Mouse (Mus musculus) A20 (cell line): ENCODE measurements around the gene Sspn.

ENCODE experiments used
- DNase-seq: peaks from one replicate; pipeline ENCODE4 v3.0.0-alpha.2; 2011; ENCODE audit warnings: low read depth, low spot score

Sspn gene

DNA sequence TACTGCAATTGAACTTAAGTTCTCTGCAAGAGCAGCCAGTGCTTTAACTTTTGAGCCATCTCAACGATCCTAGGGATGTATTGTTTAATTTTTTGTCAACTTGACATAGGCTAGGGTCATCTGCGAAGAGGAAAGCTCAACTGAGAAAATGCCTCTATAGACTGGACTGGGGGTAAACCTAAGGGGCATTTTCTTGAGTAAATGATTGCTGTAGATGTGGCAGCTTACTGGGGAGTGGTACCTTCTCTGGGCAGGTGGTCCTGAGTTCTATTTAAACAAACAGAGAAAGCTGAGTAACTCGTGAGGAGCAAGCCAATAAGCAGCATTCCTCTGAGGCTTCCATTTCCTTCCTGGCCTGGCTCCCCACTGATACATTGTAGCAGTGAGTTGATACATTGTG, at the start of gene Sspn:
Sspn (plus strand) TSS at position 301 of the 400 bp plus-strand sequence.
- no peak for DNase-seq

DNA sequence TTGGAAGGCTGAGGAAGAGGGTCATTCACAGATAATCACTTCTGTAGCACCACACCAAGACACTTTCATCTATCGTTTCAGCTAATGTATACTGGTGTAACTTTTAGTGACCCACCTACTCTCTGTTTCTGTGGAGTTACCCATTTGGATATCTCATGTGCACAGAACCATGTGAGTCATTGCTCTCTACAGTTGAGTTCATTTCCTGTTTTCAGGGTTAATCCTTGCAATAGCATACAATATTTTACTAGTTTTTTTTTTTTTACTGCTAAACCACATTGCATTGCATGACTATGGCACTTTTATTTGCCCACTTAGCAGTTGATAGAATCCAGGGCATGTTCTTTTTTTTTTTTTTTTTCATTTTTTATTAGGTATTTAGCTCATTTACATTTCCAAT, 48.4 kb upstream of the Sspn start:
- peak; percentile 35 for DNase-seq

DNA sequence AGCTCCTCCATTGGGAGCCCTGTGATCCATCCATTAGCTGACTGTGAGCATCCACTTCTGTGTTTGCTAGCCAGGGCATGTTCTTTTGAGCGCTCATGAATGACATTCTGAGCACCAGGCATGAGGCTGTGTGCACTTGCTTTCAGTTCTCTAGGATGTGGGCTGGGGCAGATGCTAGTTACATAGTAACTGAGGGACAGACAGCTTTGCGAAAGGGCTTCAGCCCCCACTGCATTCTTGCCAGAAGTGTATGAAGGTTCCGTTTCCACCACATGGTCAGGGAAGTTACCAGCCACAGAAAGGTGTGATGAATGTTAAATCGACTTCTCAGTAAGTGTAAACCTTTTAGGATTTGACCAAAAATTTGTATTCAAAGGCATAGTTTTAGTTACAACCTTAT, 47.8 kb upstream of the Sspn start:
- peak; percentile 65 for DNase-seq

DNA sequence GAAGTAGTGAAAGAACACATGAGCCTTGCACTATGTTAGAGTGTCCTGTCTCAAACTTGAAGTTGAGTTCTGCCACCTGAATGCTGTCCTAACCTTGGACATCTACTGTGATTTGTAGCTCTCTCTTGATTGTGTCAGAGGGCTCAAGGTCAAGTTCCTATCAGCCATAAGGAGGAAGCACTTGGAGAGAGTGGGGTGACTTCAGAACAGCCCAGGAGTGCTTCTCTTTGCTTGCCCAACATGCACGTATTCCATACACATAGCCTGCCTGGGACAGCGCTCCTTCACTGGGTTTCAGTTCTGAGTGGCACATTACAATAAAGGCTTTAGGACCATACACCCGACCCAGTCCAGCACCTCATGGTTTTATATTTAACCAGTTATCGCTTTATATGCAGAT, 46.4 kb upstream of the Sspn start:
- no peak for DNase-seq

DNA sequence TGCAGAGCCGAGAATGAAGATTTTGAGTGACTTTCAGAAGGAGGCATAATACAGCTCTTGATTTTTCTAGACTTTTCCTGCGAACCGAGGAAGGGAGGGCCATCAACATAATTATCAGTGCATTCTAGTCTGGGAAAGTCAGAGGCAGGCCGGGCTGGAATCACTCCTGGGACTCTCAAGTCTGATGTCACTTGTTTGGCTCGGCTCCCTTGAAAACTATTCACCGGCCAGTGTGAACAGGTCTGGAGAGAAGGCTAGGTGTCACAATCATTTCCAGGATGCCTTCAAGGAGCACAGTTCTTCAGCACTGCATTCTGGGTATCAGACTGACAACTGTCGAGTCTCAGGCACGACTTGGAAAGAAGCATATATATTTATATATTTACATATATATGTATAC, 45.2 kb upstream of the Sspn start:
- DNase-seq: no peak

DNA sequence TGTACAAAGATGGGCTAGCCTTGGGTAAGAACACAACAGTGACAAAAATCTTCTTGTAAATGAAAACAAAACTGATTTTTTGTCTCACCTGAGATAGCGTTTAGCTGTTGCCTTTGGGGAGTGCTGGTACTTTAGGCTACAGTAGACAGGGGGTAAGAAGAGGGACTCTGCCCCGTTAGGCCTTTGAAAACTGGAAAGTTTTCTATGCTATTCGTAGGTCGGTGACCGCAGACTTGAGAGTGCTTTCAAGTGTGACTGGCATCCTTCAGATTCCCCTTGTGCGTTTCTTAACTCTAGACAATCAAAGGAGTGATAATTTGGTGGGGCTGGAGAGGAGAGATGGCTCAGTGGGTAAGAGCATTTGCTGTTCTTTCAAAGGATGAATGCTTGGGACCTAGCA, 43.7 kb upstream of the Sspn start:
- DNase-seq: no peak

DNA sequence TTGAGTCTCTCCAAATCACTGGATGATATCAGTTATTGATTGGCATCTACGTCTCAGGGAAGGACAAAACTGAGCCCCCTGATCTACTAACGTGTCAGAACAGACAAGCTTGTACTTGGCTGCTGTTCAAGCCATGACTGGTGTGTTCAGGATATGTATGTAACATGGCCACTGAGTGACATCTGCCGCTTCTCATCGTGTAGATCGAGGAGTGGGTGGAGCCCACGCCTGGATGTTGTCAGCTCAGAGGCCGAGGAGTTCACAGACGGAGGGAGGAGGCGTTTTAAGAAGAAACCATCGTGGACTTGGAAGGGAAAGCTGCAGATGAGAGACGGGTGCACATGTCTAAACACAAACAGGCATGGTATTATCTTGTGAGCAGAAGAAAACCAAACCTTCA, 39.5 kb upstream of the Sspn start:
- no peak for DNase-seq

DNA sequence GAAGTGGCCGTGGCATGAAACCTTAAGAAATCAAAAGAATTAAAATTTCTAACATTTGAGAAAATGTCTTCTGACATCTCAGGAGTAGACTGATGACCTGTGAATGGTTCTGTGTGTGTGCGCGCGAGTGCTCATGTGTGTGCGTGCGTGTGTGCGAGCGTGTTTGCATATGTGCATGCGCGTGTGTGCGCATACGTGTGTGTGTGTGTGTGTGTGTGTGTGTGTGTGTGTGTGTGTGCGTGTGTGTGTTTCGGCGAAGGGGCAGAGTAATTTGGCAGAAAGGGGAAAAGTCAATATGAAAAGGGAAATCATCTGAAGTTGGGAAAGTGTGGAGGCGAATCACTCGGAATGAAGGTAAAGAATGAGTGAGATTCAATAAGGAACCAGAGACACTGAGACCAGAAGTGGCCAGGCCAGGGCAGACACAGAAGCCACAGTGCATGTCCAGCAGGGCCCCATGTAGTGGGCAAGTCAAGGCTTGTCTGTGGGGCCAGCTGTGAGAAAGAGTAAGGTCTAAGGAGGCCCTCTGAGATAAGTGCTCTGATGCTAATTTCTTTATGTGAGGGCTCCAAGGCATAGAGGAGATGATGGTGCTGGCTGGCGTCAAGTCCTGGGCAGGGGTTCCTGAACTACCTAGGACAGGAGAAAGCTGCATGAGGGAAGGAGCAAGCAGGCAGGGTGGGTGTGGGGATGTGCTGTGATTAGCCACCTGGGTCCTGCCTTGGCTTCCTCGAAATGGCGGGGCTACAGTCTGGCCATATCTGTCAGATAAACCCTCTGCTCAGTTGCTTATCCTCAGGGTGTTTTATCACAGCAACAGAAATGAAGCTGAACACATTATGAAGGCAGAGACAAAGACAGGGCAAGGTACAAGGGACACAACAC, 38.8 kb upstream of the Sspn start:
- DNase-seq: no peak

DNA sequence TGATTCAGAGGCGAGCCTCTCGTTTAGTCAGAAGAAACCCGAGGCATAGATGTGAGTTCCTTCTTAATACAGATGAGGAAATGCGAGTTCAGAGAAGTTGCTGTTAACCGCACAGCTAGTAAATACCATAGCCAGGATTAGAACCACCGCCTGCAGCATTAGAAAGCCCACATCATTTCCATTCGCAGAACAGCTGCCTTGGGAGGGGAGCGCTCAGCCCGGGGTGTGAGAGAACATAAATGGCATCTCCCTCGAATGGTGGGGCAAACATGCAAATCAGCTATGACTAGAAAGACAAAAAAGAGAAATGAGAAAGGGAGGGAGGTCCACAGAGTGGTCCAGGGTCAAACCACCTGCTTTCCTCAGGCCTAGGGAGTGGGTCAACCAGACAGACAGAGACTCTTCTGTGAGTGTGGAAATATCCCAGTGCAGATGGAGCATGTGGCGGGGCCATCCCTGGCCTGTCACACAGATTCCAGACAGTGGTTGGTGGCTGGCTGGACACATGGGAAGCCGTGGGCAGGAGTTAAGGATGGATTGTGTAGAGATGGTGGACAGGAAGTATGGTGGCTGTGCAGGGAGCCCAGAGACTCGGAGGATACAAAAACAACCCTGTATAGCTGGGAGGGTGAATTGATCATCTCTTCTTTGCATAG, 37.9 kb upstream of the Sspn start:
- peak; percentile 92 for DNase-seq

DNA sequence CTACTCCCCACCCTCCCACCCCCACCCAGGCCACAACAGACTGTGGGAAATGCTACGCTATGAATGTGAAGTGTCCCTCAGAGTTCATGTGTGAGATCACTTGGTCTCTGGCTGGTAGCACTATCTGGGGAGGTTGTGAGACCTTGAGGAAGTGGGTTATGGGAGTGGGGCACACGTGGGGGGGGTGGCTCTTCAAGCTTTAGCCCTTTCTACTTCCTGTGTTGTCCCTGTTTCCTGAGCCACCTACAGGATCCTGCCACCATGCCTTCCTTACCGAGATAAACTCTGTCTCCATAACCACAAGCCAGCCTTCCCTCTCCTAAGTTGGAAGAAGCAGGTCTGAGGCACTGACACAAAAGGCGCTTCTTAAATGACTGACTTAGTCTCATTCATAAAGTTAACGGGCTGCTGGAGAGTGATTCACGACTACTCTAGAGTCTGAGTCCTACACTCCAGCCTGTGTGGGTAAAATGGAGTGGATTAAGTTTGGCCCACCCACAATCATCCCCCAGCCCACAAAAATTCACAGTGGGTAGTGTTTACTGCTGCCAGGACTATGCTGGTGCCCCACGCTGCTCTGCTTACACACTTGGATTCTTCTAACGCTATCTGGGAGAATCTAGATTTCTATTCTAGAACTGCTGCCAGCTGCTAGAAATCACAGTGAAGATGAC, 36.6 kb upstream of the Sspn start:
- DNase-seq: no peak

DNA sequence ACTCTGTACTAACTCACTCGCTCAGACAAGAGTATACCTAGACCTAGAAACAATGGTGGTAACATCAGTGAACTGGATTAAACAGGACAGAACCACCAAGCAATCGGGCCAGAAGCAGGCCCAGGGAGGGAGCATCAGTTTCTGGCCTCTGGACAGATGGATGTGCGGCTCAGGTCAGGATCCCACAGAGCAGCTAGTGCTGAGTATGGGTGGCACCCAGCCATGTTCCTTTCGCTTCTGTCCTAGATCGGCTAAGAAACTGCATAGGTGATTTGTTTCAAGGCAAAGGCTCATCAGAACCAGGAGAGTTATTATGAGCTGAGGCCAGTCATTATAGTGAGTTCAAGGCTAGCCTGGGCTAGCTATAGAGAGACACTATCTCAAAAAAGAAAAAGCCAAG, 27.3 kb upstream of the Sspn start:
- DNase-seq: no peak

DNA sequence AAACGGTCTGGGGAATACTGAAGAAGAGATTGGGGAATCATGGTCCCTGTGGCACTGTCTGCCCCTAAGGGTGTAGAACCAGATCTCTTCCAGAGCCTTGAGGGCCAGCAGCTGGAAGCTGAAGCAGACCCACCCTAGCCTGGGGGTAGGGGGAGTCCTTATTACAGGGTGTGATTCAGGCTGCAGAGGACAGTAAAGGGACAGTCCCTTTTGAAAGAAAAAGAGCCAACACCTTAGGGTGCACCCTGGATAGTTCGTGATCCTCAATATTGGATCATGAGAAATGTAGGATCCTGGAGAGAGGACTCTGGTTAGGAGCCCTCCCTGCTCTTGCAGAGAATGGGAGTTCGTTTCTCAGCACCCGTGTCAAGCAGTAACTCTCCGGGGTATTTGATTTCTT, 26.8 kb upstream of the Sspn start:
- DNase-seq: no peak

DNA sequence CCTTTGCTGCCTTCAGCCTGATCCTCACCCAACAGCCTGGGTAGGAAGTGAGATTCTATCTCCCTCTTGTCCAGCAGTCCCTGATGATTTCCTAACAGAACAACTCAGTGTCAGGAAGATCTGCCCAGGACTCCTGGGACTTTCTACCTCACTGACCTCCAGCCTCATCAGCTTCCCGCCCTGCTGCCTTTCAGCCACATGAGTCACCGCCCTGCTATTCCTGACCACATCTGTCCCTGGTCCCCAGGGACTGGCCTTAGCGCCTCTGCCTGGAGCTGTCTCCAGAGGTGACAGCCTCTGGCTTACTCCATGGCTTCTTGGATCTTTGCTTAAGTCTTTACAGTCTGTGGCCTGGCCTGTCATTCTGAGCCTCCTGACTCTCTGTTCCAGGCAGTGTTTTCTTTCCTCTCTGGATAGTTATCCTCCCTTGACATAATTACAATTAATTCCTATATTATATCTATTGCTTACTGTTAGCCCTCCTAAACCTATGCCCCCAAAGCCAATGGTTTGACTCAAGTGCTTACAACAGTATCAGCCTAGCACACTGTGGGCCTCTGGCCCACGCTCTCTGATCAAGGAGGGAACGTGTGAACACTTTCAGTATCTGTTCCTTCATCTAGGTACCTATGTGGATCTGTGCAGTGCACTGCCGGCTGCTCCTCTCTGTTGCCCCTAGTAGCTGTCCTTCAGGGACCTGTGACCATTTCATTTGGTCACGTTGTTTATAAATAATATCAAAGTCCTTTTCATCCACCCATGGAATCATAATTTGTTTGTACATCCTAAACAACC, 25.1 kb upstream of the Sspn start:
- DNase-seq: no peak

DNA sequence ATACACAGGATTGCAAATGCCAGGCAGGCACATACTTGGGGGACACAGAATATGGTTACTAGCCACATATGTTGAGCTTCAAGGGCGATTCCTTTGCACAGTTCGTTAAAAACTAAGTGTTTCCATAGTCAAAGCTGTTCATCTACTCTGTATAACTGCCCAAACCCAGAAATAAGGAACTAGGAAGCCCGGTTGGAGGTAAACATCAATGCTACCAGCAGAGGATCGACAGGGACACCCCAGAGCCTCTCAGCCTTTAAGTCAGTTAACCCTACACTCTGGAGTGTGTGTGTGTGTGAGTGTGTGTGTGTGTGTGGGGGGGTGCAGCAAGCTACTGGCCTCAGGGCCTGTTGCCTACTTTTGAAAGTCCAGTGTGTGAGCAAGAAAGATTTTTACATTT, 21.5 kb upstream of the Sspn start:
- peak; percentile 19 for DNase-seq

DNA sequence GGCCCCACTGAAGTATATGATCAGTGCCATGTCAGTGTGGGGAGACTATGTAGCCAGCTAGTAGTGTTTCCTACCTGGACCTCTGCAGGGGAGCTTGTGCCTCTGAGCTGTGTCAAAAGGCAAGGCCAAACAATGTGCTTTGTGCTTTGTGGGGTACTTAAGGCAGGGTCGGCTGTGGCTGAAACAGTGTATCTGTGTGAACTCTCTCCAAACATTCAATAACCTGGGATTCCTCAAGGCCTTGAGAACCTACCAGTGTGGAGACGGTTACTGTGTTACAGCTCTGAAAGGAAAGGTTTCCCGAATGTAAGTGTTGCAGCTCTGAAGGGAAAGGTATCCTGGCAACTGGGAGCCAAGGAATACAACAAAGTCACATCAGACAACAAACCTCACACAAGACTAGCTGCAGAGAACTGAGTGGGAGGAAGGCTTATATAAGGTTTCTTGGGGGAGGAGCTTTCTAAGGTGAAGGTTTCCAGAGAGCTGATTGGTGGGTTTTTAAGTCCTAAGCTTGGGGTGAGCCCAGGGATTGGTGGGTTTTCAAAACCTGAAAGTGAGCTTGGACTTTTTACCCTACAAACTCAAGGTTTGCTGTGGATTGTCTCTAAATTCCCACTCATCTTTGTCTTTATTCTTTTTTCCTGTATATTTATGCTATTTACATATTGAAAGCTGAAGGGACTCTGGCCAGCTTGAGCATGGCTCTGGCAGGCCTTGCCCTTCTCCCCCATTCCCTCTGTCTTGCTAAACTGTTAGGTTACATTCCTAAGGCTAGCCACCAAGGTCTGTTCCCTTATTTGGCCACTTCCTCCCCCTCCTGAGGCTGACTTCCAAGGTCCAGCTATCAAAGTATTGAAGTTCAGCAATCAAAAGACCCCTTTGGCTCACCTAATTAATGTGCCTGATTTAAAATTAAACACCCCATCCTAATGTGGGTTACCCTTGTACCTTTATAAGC, 20.7 kb upstream of the Sspn start:
- no peak for DNase-seq

DNA sequence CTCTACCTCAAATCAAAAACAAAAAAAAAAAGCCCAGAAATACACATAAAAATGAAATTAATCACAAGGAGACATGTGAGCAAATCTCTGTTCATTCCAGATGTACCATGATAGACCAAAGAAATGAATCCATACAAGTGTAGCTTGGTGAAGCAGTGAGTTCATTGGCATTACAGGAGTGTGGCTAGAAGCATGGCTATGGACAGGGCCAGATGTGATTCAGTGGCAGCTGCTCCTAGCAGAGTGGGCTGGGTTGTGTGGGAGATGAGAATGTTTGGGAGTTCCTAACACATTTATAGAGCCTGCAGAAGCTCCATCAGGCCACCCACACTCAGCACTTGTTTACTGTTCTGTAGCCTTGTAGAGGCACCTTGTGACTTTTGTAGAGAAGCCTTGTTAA, 19.2 kb upstream of the Sspn start:
- no peak for DNase-seq

DNA sequence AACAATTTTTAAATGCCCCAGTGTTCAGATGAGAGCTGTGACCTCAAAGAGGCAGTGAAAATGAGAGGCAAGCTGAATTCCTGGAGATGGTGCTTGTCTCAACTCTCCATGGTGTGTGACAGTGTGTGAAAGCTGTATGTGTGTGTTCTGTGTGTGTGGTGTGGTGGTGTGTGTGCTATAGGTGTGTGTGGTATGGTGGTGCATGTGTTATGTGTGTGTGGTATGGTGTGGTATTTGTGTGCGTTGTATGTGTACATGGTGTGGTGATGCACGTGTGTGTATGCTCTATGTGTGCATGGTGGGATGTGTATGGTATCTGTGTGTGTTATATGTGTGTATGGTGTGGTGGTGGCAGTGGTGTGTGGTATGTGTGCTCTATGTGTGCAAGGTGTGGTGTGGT, 16.0 kb upstream of the Sspn start:
- no peak for DNase-seq

DNA sequence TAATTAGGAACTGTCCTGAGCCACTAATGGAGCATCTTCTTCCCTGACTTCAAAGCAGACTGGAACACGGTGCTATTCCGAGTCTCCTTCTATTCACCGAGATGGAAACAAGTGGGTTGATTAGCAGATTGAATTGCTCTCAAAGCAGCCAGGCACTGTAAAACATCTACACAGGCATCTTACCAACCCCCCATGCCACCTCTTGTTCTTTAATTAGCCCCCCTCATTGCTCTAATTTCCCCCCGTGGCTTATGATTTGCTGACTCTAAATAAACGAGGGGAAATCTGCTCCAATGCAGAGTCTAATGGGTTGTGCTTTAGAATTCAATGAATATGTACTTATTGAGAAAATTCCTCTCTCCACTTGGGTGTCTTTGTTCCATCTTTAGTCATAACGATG, 15.0 kb upstream of the Sspn start:
- DNase-seq: no peak

DNA sequence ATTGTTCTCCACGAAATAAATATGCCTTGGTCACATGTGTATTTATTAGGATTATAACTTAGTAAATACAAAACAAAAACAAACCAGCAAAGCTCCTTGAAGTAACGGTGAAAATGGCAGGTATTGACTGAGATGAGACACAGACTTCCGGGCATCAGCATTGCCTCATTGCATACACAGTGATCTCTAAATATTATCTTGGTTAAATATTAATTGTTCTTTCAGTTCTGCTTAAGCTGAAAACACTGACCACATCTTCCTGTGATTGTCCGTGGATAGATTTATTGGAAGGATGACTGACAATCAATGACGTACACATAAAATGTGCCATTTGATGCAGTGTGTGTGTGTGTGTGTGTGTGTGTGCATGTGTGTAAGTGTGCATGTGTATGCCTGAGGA, 13.2 kb upstream of the Sspn start:
- DNase-seq: no peak

DNA sequence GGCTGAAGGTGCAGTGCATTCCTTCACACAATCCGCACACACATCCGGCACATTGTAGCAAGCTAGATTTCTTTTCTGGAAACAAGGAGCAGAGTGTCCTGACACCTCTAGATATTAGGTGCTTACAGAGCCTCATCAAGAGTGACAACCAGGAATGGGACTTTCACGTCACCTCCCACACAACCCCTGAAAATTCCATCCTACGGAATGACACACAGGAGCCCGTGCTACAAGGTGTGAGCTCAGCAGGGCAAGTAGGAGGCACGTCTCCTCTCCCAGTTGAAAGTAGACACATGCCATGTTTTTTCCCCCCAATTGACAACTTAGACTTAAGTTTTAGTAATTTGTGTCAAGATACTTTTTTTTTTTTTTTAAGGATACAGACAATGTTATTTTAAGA, 7.8 kb upstream of the Sspn start:
- no peak for DNase-seq
